8 mouse cellular contexts compared by ENCODE assay signal in genomic region chr1:59603893-59604292, GRCm38 (mm10).
DNase-seq lines count a peak whose midpoint lies in the region; ATAC-seq lines count a peak whose summit lies in the region.

No protein-coding gene starts in this region.

- H3K9ac ChIP-seq in liver, embryonic 11.5 days (ENCODE audit: low read depth, low read length): no peak overlapping the region
- H3K9ac ChIP-seq in stomach, embryonic 15.5 days: no peak overlapping the region

- no peak overlapping the region for H3K27ac ChIP-seq in liver, embryonic 11.5 days (ENCODE audit: low read depth, low read length)
- H3K27ac ChIP-seq in stomach, embryonic 15.5 days: no peak overlapping the region

- no peaks in the 10 kb centered on the region for H3K4me1 ChIP-seq in liver, embryonic 11.5 days (replicated peaks; ENCODE audit: control insufficient read depth, insufficient read depth, low read length)
- no peaks in the 10 kb centered on the region for H3K4me1 ChIP-seq in stomach, embryonic 15.5 days

- ATAC-seq in liver, embryonic 11.5 days (replicated peaks; ENCODE audit: low FRiP score): no peak
- ATAC-seq in stomach, embryonic 15.5 days (ENCODE audit: insufficient read depth, low FRiP score, low read depth): no peak; the same call in 1 of the 2 replicates

- peak; percentile 29 to 52 for DNase-seq in cerebellum, postnatal 25 days
- DNase-seq in cerebellum, adult 9-10 months: no peak
- DNase-seq in thymus, postnatal 0 days (ENCODE audit: low spot score): peak; percentile 19
- DNase-seq in thymus, postnatal 10 days (ENCODE audit: low spot score in 2 of 2): no peak
- no peak for DNase-seq in liver, embryonic 11.5 days (ENCODE audit: low spot score)
- no peak for DNase-seq in layer of hippocampus, adult 11-12 months (ENCODE audit: low spot score)
- no peak for DNase-seq in right cerebral cortex, postnatal 10 days (ENCODE audit: low spot score in 2 of 2)

- H3K9me3 ChIP-seq in liver, embryonic 11.5 days (ENCODE audit: control insufficient read depth, low read length): no peaks in the 10 kb centered on the region
- no peaks in the 10 kb centered on the region for H3K9me3 ChIP-seq in stomach, embryonic 15.5 days

- no peaks in the 10 kb centered on the region; the same call in 1 of the 2 replicates for H3K27me3 ChIP-seq in liver, embryonic 11.5 days (replicated peaks; ENCODE audit: control insufficient read depth, insufficient read depth, low read length)
- H3K27me3 ChIP-seq in stomach, embryonic 15.5 days (replicated peaks): no peaks in the 10 kb centered on the region

- WGBS in liver, embryonic 11.5 days: 28% methylated on average over 11 of the region's 11 CpGs
- 21% methylated on average over 11 of the region's 11 CpGs for WGBS in stomach, embryonic 15.5 days

- peak overlapping the region; percentile 25; the same call in 1 of the 2 replicates for H3K4me2 ChIP-seq in liver, embryonic 11.5 days
- H3K4me2 ChIP-seq in stomach, embryonic 15.5 days: 0 out of 2 replicates have a peak overlapping the region, but pooled peaks have one; percentile 10

- H3K36me3 ChIP-seq in liver, embryonic 11.5 days (ENCODE audit: control insufficient read depth, insufficient read depth, low read length): no peaks in the 10 kb centered on the region
- H3K36me3 ChIP-seq in stomach, embryonic 15.5 days: no peaks in the 10 kb centered on the region

- H3K4me3 ChIP-seq in liver, embryonic 11.5 days (ENCODE audit: low read depth, low read length): no peak overlapping the region
- no peak overlapping the region for H3K4me3 ChIP-seq in stomach, embryonic 15.5 days (replicated peaks)

Comparison
In these comparisons a context has a peak if more than half of its experiments do, and no peak if none do; other contexts are left out.
1. DNase-seq: peak in cerebellum, postnatal 25 days (2 of 2) and thymus, postnatal 0 days (single experiment); none in cerebellum, adult 9-10 months (single experiment), thymus, postnatal 10 days (0 of 2), liver, embryonic 11.5 days (single experiment), layer of hippocampus, adult 11-12 months (single experiment) and right cerebral cortex, postnatal 10 days (0 of 2).